Mouse (Mus musculus): ENCODE measurements around the gene Krtap9-3.
"Not testable (repeated sequence)": the region's sequence is repeated elsewhere in the genome, so short reads cannot be mapped to it uniquely, and the experiment has no call there.

Krtap9-3 gene

GRCm38 (mm10) chr11:99597742-99598141 is at the start of gene Krtap9-3:
Krtap9-3 (minus strand) TSS chr11:99598105.
- TF ChIP-seq GATA4 (IDR thresholded peaks at IDR 0.05; ENCODE audit: insufficient replicate concordance, low read length), result not testable (repeated sequence)

- no peak for TF ChIP-seq GATA4 (IDR thresholded peaks at IDR 0.05; ENCODE audit: insufficient replicate concordance, low read length)
Observed at GRCm38 (mm10) chr11:99646444-99646843, 48.5 kb upstream of the Krtap9-3 start.

GRCm38 (mm10) chr11:99644351-99644750 is 46.4 kb upstream of the Krtap9-3 start:
- no peak for TF ChIP-seq GATA4 (IDR thresholded peaks at IDR 0.05; ENCODE audit: insufficient replicate concordance, low read length)

GRCm38 (mm10) chr11:99643635-99644139 is 45.8 kb upstream of the Krtap9-3 start, which contains the start of gene Krtap4-7:
Krtap4-7 (minus strand) TSS chr11:99644089.
- not testable (repeated sequence) for TF ChIP-seq GATA4 (IDR thresholded peaks at IDR 0.05; ENCODE audit: insufficient replicate concordance, low read length)

GRCm38 (mm10) chr11:99640926-99641325 is 43.0 kb upstream of the Krtap9-3 start:
- TF ChIP-seq GATA4 (IDR thresholded peaks at IDR 0.05; ENCODE audit: insufficient replicate concordance, low read length), result no peak

- no peak for TF ChIP-seq GATA4 (IDR thresholded peaks at IDR 0.05; ENCODE audit: insufficient replicate concordance, low read length)
Observed at GRCm38 (mm10) chr11:99637086-99637485, 39.2 kb upstream of the Krtap9-3 start.

- TF ChIP-seq GATA4 (IDR thresholded peaks at IDR 0.05; ENCODE audit: insufficient replicate concordance, low read length), result no peak
Observed at GRCm38 (mm10) chr11:99634653-99635134, 36.8 kb upstream of the Krtap9-3 start, which contains the start of gene Krtap4-2. Krtap4-2 (minus strand) TSS chr11:99635084.

GRCm38 (mm10) chr11:99633293-99633692 is 35.4 kb upstream of the Krtap9-3 start:
- TF ChIP-seq GATA4 (IDR thresholded peaks at IDR 0.05; ENCODE audit: insufficient replicate concordance, low read length), result no peak

GRCm38 (mm10) chr11:99630890-99631289 is 33.0 kb upstream of the Krtap9-3 start:
- no peak for TF ChIP-seq GATA4 (IDR thresholded peaks at IDR 0.05; ENCODE audit: insufficient replicate concordance, low read length)

GRCm38 (mm10) chr11:99628138-99628537 is 30.2 kb upstream of the Krtap9-3 start, which contains the start of gene Krtap4-1:
Krtap4-1 (minus strand) TSS chr11:99628238.
- no peak for TF ChIP-seq GATA4 (IDR thresholded peaks at IDR 0.05; ENCODE audit: insufficient replicate concordance, low read length)

- TF ChIP-seq GATA4 (IDR thresholded peaks at IDR 0.05; ENCODE audit: insufficient replicate concordance, low read length), result no peak
Observed at GRCm38 (mm10) chr11:99620335-99620734, 22.4 kb upstream of the Krtap9-3 start, which contains the start of gene Gm11562. Gm11562 (minus strand) TSS chr11:99620435.

- no peak for TF ChIP-seq GATA4 (IDR thresholded peaks at IDR 0.05; ENCODE audit: insufficient replicate concordance, low read length)
Observed at GRCm38 (mm10) chr11:99614796-99615363, 17.0 kb upstream of the Krtap9-3 start, which contains the start of gene Krtap2-4. Krtap2-4 (minus strand) TSS chr11:99614846.

GRCm38 (mm10) chr11:99610089-99610488 is 12.2 kb upstream of the Krtap9-3 start, which contains the start of gene Gm11937:
Gm11937 (minus strand) TSS chr11:99610189.
- TF ChIP-seq GATA4 (IDR thresholded peaks at IDR 0.05; ENCODE audit: insufficient replicate concordance, low read length), result not testable (repeated sequence)

GRCm38 (mm10) chr11:99609126-99609525 is 11.2 kb upstream of the Krtap9-3 start:
- no peak for TF ChIP-seq GATA4 (IDR thresholded peaks at IDR 0.05; ENCODE audit: insufficient replicate concordance, low read length)

GRCm38 (mm10) chr11:99603208-99603607 is 5.3 kb upstream of the Krtap9-3 start, which contains the start of gene Gm11938:
Gm11938 (minus strand) TSS chr11:99603308.
- not testable (repeated sequence) for TF ChIP-seq GATA4 (IDR thresholded peaks at IDR 0.05; ENCODE audit: insufficient replicate concordance, low read length)

GRCm38 (mm10) chr11:99590981-99591380 is 6.9 kb downstream of the Krtap9-3 start, which contains the start of gene Krtap1-3:
Krtap1-3 (minus strand) TSS chr11:99591339.
- TF ChIP-seq GATA4 (IDR thresholded peaks at IDR 0.05; ENCODE audit: insufficient replicate concordance, low read length), result no peak

All from liver, adult (tissue).